Mouse (Mus musculus): Measurements from ENCODE around the gene Tbl2.

The Tbl2 gene

GRCm38 (mm10) chr5:135186621-135187348 lies 37.3 kb downstream of the Tbl2 start, which contains the start of gene Baz1b:
Gene Baz1b, plus strand, starts transcription at chr5:135187264.
- DNase-seq (ENCODE audit: low spot score), result peak; percentile 95

DNA sequence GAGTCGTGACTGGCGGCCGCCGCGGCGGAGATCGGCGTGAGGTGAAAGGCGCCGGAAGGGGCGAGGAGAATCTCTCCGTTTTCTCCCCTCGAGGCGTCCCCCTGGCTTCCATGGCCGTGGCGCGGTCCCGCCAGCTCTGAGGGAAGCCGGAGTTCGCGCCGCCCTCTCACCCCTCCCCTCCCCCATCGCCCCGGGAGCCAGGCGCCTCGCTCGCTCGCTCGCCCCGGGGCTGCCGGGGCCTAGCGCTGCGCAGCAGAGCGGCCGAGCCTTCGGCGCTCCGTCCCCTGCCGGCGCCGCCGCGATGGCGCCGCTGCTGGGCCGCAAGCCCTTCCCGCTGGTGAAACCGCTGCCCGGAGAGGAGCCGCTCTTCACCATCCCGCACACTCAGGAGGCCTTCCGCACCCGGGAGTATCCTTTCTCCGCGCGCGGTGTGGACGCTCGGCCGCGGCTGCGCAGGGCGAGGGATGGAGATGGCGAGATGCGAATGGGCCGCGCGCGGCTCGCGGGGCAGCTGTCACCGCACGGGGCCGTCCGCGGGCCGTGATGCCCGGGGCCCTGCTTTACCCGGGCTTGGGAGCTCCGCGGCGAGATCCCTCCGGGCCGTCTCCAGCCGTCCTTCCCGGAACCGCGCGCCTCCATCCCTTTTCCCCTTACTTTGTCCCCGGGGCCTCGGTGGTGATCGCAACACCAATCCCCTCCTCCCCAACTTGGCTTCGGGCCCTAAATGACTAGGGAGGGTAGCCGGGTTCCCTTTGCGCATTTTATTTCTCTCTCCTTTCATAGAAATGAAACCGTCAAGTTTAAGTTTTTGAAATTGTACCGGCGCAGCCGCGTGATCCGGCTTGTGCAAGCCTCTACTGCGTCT lies 38.1 kb downstream of the Tbl2 start:
- DNase-seq (ENCODE audit: low spot score), result no peak

GRCm38 (mm10) chr5:135188214-135188554 lies 38.7 kb downstream of the Tbl2 start:
- no peak for DNase-seq (ENCODE audit: low spot score)

DNA sequence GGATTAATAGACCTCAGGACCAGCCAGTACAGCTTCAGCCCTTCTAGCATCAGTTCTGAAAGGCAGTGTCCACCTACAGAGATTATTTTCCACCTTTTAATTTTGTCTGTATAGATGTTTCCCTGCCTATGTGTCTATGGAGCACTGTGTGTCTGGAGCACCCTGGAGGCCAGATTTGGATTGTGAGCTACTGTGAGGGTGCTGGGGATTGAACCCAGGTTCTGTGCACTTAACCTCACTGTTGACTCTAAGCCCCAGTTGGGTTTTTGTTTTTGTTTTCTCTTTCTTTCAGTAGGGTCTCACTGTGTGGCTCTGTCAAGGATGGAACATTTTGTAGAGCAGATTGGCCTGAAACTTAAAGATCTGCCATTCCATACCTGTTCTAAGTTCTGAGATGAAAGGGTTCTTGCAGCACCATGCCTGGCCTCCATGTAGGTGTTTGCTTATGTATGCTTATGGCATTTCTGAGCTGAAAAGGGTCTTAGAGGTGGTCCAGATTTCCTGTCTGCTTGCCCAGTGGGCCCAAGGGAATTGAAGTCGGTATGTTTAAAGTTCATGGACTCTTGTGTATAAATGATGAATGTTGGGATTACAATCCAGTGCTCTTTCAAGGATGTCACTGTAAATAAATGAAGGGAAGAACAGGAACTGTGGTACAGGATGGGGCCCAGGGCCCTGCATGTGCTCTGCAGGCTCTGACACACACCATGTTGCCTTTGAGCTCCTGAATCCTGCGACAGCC lies 40.0 kb downstream of the Tbl2 start:
- DNase-seq (ENCODE audit: low spot score), result no peak

DNA sequence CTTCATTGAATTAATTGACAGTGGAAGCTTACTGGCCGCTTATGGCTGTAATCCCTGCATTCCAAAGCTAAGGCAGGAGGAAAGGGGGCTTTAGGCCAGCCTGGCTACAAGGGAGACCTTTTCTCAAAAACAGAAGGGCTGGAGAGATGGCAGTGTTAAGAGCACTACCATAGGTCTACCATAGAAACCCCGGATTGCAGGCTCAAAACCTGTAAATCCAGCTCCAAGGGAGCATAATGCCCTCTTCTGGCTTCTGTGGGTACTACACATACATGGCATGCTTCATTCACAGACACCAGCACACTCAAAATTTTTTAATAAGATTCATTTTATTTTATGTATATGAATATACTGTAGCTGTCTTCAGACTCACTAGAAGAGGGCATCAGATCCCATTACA lies 42.2 kb downstream of the Tbl2 start:
- DNase-seq (ENCODE audit: low spot score), result peak; percentile 53

- no peak for DNase-seq (ENCODE audit: low spot score)
These were observed 43.0 kb downstream of the Tbl2 start for GRCm38 (mm10) chr5:135192431-135192830.

DNA sequence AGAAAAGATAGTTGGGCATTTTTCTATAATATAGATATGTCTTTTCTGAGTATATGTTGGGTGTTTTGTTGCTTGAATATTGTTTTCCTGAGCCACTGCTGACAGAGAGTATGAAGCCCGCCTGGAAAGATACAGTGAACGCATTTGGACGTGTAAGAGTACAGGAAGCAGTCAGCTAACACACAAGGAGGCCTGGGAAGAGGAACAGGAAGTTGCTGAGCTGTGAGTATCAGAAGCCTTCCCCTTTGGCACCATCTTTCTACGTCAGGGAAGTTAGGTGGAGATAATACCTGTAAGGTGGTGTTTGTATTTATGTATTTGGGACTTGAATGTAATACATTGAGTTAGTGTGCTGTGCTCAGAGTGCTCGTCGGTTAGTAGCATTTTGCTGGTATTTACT lies 46.9 kb downstream of the Tbl2 start:
- no peak for DNase-seq (ENCODE audit: low spot score)

DNA sequence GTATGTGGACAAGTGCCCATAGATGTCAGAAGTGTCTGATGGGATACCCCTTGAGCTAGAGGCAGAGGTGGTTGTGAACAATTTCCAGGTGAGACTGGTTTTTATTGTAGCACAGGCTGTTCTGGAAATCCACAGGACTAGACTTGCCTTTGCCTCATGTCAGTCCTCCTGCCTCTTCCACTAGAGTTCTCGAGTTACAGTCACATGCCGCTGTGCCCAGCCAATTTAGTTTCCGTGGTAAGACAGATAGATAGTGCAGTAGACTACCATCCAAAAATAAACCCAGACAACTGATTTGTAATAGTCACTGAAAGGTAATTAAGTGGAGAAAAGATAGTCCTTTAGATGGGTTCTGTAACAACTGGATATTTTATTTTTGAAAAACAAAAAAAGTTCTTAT lies 53.3 kb downstream of the Tbl2 start:
- no peak for DNase-seq (ENCODE audit: low spot score)

DNA sequence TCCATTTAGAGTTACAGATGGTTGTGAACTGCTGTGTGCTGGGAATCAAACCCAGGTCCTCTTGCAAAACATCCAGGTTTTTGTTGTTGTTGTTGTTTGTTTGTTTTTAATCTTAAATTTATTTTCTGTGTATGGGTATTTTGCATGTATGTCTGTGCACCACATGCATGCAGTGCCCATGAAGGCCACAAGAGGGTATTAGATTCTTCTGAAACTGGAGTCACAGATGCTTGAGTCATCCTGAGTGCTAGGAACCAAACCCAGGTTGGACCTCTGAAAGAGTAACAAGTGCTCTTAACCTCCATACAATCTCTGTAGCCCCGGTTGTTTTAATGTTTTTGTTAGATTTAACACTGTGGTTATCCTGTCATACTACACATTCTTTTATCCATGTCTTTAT lies 58.7 kb downstream of the Tbl2 start:
- no peak for DNase-seq (ENCODE audit: low spot score)

Measured in spleen, adult 12 weeks (tissue).